Mouse (Mus musculus) ES-Bruce4 (cell line): ENCODE measurements around the gene Grap. TPM values are rescaled to one million over a fixed set of nuclear protein-coding genes. Genes with fewer than 3 reads are reported as not detected.
A peak's percentile ranks its signal among the peaks of the same experiment; 100 is the strongest.

Experiments
- H3K27ac ChIP-seq: 2 replicates; pipeline ENCODE4 v1.5.1; 2012; ENCODE audit warnings: low read length, inconsistent platforms; ENCODE audit not compliant: insufficient read depth
- H3K27me3 ChIP-seq: 2 replicates; pipeline ENCODE4 v1.6.1; 2012; ENCODE audit warnings: mild to moderate bottlenecking, low read length, inconsistent platforms; ENCODE audit not compliant: control insufficient read depth, poor library complexity, insufficient read depth, severe bottlenecking
- H3K36me3 ChIP-seq: 2 replicates; pipeline ENCODE4 v1.6.1; 2012; ENCODE audit warnings: inconsistent platforms, mild to moderate bottlenecking, low read length, moderate library complexity; ENCODE audit not compliant: control insufficient read depth, poor library complexity, insufficient read depth, severe bottlenecking
- H3K4me1 ChIP-seq: one replicate; pipeline ENCODE4 v1.8.1; 2011; ENCODE audit warnings: low read length; ENCODE audit not compliant: control insufficient read depth, insufficient read depth
- H3K4me3 ChIP-seq: 2 replicates; pipeline ENCODE4 v1.5.1; 2011; ENCODE audit warnings: low read depth, mild to moderate bottlenecking, low read length
- H3K9ac ChIP-seq: 2 replicates; pipeline ENCODE4 v1.6.1; 2012; ENCODE audit warnings: low read depth, mild to moderate bottlenecking, inconsistent platforms; ENCODE audit not compliant: poor library complexity, severe bottlenecking
- H3K9me3 ChIP-seq: replicated peaks from 2 replicates; pipeline ENCODE4 v1.6.1; 2012; ENCODE audit warnings: mild to moderate bottlenecking, low read length, inconsistent platforms; ENCODE audit not compliant: control insufficient read depth, poor library complexity, insufficient read depth, severe bottlenecking
- CTCF ChIP-seq: IDR thresholded peaks from one replicate; pipeline ENCODE4 v1.8.1; 2011; ENCODE audit warnings: low read depth, low read length
- EP300 ChIP-seq: IDR thresholded peaks from 2 replicates; pipeline ENCODE4 v1.6.1; 2011; ENCODE audit warnings: low read depth, low read length; ENCODE audit not compliant: insufficient read depth
- POLR2A ChIP-seq: IDR thresholded peaks from one replicate; pipeline ENCODE4 v1.8.1; 2011; ENCODE audit warnings: low read length; ENCODE audit not compliant: insufficient read depth
- polyA plus RNA-seq: library from polyadenylated mRNA; stranded (reverse); fragments of >200 nt; gene quantifications from 2 replicates; pipeline ENCODE4 v1.2.4, GENCODE M21; 2011; ENCODE audit warnings: low read depth; ENCODE audit not compliant: missing spikeins, insufficient read depth, insufficient read length

Grap gene
- polyA plus RNA-seq, 1 experiment = not detected

DNA sequence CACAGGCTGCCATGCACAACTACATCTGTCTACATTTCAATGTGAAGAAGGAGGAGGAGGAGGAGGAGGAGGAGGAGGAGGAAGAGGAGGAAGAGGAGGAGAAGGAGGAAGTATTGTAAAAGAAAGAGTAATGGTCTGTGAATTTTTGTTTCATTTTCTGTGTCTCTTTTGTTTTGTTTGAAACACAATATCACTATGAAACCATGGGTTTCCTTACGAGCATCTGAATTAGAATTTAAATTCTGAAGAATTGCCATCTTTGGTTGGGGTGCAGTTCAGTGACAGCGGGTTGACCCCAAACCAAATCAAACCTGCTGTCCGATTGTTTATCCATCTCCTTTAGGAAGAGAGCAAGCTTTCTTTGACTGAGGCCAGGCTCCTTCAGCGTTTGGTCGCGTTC is 33.7 kb upstream of the Grap start:
- peak overlapping the region; percentile 52 for H3K9ac ChIP-seq
- TF ChIP-seq POLR2A (no peak), EP300 (no peak), CTCF (no peak)
- H3K36me3 ChIP-seq = no peaks in the 10 kb centered on the region
- H3K27me3 ChIP-seq = no peaks in the 10 kb centered on the region
- H3K9me3 ChIP-seq = peaks cover 3% of the 10 kb centered on the region; the same call in 1 of the 2 replicates
- H3K4me3 ChIP-seq = no peak overlapping the region
- peaks cover 2% of the 10 kb centered on the region for H3K4me1 ChIP-seq
- H3K27ac ChIP-seq = no peak overlapping the region

DNA sequence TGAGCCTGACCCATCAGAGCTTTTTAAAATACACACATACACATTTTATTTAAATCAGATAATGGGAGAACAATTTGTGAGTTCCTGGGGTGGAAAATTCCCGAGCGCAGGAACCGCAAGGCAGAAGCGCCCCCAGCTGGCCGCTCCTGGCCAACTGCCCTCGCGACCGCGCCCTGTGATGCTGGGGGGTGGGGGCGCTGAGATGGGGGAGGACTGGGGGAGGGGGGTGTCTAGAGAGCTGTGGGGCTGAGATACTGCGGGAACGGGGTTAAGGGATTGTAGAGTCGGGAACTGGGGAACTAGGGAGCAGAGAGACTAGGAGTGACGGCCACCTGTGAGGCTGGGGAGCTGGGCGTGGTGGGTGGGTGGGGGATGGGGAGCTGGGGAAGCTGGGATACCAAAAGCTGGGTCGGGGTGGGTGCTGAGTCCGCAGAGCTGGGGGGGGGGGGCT is 33.2 kb upstream of the Grap start:
- H3K36me3 ChIP-seq = no peaks in the 10 kb centered on the region
- peak; percentile 46 for TF ChIP-seq CTCF
- TF ChIP-seq POLR2A = no peak
- 0 out of 2 replicates have a peak overlapping the region, but pooled peaks have one; percentile 52 for H3K27ac ChIP-seq
- peak overlapping the region; percentile 52 for H3K9ac ChIP-seq
- peaks cover 3% of the 10 kb centered on the region; the same call in 1 of the 2 replicates for H3K9me3 ChIP-seq
- no peaks in the 10 kb centered on the region for H3K27me3 ChIP-seq
- H3K4me1 ChIP-seq = peaks cover 2% of the 10 kb centered on the region
- H3K4me3 ChIP-seq = peak overlapping the region; percentile 57

DNA sequence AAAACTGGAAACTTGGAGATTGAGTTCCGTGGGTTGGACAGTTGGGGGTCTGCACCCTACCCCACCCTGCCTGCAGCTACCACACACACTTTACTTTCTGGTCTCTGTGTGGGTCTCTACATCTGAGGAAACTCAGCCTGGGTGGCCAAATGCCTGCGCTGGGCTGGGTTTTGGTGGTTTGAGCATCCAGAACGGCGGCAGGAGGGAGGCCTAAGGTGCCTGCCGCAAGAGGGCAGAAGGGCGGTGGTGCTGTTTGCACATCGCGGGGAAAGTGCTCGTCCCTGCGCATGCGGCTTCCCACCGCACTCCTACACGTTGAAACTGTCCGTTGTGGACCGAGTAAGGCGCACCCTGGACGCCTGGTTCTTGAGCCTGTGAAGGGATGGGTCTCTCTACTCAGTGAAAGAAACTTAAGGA is 32.8 kb upstream of the Grap start:
- Histone ChIP-seq H3K36me3 (no peaks in the 10 kb centered on the region), H3K27ac (peak overlapping the region; percentile 52; the same call in 1 of the 2 replicates), H3K9ac (peak overlapping the region; percentile 52), H3K27me3 (no peaks in the 10 kb centered on the region), H3K4me3 (peak overlapping the region; percentile 57), H3K9me3 (peaks cover 3% of the 10 kb centered on the region; the same call in 1 of the 2 replicates), H3K4me1 (peaks cover 2% of the 10 kb centered on the region)
- TF ChIP-seq POLR2A (no peak), CTCF (peak; percentile 85), EP300 (peak; percentile 80)

DNA sequence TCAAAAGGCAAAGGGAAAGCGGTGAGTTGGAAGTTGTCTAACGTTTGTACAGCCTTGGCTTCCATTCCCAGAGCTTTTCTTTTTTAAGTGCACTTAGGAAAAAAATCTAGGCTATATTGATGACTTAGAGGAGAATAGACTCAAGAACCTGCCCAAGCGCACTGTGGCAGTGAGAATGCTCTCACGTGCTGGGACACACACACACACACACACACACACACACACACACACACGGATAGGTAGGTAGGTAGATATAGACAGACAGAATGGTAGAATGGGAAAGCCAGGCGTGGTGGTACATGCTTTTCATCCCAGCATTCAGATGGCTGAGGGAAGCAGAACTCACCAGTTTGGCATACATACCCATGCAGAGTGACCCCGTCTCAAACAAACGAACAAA is 32.3 kb upstream of the Grap start:
- Histone ChIP-seq H3K36me3 (no peaks in the 10 kb centered on the region), H3K4me1 (peaks cover 2% of the 10 kb centered on the region), H3K9me3 (peaks cover 3% of the 10 kb centered on the region; the same call in 1 of the 2 replicates), H3K9ac (0 out of 2 replicates have a peak overlapping the region, but pooled peaks have one; percentile 52), H3K4me3 (peak overlapping the region; percentile 57; the same call in 1 of the 2 replicates), H3K27ac (no peak overlapping the region), H3K27me3 (no peaks in the 10 kb centered on the region)
- TF ChIP-seq CTCF (no peak), EP300 (no peak), POLR2A (no peak)

DNA sequence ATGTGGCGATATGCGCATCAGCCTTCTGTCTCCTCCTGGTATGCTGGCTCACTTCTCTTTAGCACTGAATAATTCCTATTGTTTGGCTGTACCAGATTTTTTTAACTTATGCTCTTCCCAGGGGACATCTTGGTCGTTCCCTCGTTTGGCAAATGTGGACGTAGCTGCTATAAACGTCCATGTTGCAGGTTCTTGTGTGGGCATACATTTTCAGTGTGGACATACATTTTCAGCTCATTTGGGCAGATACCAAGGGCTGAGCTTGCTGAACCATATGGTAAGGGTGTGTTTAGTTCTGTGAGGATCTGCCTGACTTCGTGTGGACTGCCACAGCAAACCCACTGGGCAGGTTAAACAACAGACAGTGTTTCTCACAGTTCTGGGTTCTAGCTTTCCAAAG is 27.9 kb upstream of the Grap start:
- TF ChIP-seq CTCF (no peak), POLR2A (no peak), EP300 (no peak)
- Histone ChIP-seq H3K9me3 (peaks cover 3% of the 10 kb centered on the region; the same call in 1 of the 2 replicates), H3K27me3 (no peaks in the 10 kb centered on the region), H3K4me1 (peaks cover 2% of the 10 kb centered on the region), H3K27ac (no peak overlapping the region), H3K9ac (no peak overlapping the region), H3K36me3 (no peaks in the 10 kb centered on the region), H3K4me3 (no peak overlapping the region)

DNA sequence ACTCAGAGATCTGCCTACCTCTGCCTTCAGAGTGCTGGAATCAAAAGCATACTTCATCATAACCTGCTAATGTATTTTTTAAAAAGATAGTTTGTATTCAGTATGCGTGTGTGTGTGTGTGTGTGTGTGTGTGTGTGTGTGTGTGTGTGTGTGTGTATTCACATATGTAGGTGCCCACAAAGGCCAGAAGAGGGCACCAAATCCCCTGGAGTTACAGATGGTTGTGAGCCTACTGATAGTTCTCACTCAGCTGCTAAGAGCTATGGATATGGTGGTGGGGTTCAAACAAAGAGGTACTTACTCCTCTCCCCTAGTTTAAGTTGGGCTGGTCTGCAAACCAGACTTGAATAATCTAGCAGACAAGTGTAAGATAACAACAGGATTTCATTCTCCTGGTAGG is 26.6 kb upstream of the Grap start:
- H3K4me1 ChIP-seq = no peaks in the 10 kb centered on the region
- H3K27ac ChIP-seq = no peak overlapping the region
- TF ChIP-seq CTCF = no peak
- no peak for TF ChIP-seq EP300
- TF ChIP-seq POLR2A = no peak
- H3K36me3 ChIP-seq = no peaks in the 10 kb centered on the region
- H3K9ac ChIP-seq = no peak overlapping the region
- no peaks in the 10 kb centered on the region for H3K27me3 ChIP-seq
- H3K9me3 ChIP-seq = peaks cover 3% of the 10 kb centered on the region; the same call in 1 of the 2 replicates
- H3K4me3 ChIP-seq = no peak overlapping the region
